Mouse (Mus musculus) heart, postnatal 14 days (tissue): Measurements from ENCODE around the gene Ccnc. TPM values are rescaled to one million over a fixed set of nuclear protein-coding genes. Genes with fewer than 3 reads are reported as not detected.
"Not testable (repeated sequence)": the region's sequence is repeated elsewhere in the genome, so short reads cannot be mapped to it uniquely, and the experiment has no call there.

Experiments used
- DNase-seq, 2 experiments: peaks; one replicate each; pipeline ENCODE4 v3.0.0; 2021 to 2022
- intact Hi-C: fragments of 180-260 bp; cut with DNase I; formaldehyde crosslinking; loops from one replicate; pipeline ENCODE4 v1.15.1; 2025
- total RNA-seq, 2 experiments: library from RNA; stranded (reverse); gene quantifications; 2 replicates each; pipeline ENCODE4 v1.2.3; 2021

The Ccnc gene
- total RNA-seq, 2 experiments from 2014 or later = 13.7 to 17.2 TPM

DNA sequence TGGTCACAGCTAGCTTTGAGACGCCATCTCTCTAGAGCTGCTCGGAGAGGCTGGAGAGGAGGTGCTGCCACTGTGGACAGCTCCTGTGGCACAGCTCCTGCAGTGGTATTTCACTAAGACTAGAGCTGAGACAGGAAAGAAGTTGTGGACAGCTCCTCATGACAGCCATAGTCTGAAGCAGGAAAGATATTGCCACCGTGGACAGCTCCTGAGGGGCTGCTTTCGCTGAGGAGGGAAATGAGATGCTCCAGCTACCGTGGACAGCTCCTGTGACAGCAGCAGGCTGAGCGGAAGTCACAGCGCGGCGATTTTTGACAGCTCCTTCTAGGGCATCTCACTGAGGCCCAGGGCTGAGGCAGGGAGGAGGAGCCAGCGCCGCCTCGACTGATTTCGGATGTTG lies 15.4 kb upstream of the Ccnc start:
- intact Hi-C loops = no loop called here
- peak; percentile 81 to 90 for DNase-seq

DNA sequence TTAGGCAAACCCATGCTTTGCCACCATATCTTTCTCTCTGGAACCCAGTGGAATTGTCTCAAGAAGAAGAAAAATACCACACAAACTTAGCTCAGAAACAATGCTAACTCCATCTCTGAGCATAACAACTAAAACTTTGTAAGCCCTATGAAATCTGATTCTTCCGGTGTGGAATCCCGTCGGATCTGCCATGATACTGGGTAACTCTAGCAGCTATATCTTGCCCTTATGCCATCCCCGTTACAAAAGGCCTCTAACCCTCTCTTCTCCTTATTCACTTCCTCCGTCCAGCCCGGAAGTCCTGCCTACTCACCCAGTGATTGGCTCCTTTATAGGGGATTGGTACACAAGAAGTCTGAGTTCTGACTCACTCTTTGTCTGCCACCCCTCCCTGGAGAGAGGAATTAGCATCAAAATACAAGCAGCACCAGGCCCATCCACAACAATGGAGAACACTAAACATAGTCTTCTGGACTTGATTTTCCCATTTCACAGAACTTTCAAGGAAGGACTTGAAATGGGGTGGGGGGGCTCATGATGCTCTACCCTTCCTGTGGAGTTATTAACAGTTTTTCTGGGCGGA lies 4.7 kb upstream of the Ccnc start:
- no peak for DNase-seq
- intact Hi-C loops = no loop called here

DNA sequence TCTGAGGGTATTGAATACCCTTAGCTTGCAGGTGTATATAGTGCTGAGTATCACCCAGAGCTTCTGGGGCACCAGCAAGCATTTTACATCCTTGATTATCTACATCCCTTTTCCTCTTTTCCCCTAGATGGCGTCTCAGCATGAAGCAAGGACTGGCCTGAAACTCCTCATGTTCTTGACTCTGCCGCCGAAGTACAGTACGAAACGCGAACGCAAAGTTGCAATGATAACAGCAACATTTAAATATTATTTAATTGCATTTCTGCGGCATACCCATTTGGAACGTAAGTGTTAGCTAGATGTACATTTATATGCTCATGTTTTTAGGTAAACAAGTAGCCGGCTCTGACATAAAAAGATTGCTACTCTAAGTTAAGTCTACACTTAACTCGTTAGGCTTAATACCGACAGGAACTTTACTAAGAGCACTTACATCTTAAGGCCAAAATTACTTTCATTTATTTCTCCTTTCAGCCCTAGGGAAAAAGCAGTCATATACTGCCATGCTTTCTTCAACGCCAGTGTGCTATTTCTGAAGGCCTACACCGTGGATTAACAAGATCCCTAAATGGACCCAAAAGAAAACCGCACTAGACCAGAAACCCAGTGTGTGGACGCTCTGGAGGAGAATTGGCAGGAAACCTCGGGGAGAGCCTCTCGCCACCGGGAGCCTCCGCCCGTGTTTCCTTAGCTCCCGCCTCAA lies 438 bp upstream of the Ccnc start:
- intact Hi-C loops = loop anchor here (5.0 kb wide), 2 partner anchors 50 to 85 kb away; no protein-coding TSS in a partner anchor
- peak; percentile 9 to 33 for DNase-seq

DNA sequence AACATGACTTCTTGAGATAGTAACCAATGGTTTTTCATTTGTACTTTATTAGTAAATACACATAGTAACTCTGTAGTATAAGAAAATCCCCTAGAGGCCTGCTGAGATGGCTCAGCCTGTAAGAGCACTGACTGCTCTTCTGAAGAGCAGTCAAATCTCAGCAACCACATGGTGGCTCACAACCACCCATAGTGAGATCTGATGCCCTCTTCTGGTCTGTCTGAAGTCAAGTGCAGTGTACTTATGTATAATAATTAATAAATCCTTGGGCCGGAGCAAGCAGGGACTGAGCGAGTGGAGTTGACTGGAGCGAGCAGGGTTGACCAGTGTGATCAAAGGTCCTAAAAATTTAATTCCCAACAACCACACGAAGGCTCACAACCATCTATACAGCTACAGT lies 11.7 kb downstream of the Ccnc start:
- no peak for DNase-seq
- intact Hi-C loops = no loop called here

DNA sequence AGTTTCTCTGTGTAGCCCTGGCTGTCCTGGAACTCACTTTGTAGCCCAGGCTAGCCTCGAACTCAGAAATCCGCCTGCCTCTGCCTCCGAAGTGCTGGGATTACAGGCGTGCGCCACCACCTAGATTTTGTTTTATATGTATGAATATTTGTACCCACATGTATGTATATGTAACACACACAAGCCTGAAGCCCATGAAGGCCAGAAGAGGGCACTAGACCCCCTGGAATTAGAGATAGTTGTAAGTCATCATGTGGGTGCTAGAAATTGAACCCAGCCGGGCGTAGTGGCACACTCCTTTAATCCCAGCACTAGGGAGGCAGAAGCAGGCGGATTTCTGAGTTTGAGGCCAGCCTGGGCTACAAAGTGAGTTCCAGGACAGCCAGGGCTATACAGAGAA lies 16.6 kb downstream of the Ccnc start:
- DNase-seq, intact Hi-C loops: not testable (repeated sequence)

DNA sequence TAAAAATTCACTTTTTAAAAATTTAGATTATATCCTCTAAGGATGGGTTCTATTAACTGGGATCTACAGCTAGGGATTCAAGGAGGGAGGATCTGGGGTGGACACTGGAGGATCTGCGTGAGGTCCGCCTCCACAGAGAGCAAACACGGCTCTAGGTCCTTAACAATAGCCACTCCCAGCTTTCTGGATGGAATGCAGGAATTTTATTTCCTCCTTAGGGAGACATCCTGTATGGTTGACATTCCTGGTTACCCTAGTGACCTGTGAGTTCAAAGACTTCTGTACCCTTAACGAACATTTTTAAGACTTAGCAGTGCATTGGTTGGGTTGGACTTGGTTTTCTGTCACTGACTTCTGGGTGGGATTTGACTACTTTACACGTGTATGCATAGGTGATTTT lies 18.2 kb downstream of the Ccnc start:
- intact Hi-C loops = no loop called here
- no peak for DNase-seq

DNA sequence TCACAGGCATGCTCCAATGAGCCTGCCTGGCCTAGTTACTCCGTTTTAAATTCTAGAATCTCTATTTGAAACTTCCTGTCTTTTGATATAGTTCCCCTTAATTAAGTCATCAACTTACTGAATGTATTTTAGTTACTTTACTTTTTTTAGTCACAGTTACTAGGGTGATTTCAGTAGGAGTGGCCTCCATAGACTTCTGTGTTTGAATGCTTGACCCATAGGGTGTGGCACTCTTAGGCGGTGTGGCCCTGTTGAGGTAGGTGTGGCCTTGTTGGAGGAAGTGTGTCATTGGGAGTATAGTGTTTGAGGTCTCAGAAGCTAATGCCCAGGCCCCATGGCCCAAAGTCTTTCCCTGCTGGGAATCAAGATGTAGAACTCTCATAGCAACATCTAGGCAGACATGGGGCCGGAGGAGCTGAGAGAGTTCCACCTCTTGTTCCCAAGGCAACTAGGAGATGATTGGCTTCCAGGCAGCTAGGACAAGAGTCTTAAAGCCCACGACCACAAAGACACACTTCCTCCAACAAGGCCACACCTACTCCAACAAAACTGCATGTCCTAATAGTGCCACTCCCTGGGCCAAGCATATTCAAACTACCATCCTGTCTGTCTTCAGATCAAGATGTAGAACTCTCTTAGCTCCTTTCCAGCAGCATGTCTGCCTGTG lies 27.8 kb downstream of the Ccnc start:
- intact Hi-C loops = no loop called here
- no peak for DNase-seq

DNA sequence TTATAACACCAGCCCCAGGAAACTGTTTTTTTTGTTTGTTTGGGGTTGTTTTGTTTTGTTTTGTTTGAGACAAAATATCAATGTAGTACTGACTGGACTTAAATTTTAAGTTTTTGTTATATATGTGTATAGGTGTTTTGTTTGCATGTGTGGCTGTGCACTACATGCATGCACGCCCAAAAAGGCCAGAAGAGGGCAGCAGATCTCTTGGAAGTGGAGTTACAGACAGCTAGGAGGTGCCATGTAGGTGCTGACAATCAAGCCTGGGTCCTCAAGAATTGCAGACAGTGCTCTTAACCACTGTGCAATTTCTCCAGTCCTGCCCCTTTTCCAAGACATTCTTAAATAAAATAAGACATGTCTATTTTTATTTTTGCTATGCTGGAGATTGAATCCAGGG lies 31.4 kb downstream of the Ccnc start:
- intact Hi-C loops = no loop called here
- DNase-seq = no peak

DNA sequence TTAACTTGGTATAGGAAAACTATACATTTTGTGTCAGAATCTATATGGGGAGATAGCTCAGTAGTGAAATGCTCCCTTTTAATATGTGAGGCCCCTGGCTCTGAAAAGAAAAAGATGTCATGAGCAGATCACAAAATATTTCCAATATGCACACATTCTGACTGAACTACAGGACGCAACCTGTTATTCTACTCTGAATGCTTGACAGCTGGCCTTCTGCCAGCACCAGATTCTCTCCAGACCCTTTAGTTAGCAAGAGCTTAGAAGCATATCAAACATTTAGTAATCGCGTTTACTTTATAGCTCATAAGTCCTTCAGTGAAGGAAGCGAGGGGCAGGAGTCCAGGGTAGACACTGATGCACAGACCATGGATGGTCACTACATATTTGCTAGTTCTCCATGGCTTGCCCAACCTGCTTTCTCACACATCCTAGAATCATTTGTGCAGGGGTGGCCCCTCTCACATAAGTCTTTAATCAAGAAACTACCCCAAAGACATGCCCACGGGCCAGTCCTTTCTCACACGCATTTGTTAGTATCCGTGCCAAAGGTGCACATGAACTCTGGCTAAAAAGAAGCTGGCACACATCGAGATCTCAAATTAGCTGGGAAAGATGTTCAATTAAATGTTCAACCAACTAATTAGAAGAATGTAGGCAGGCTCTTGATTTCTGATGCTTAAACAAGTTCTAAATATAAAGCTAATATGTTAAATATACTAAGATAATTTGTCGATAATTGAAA lies 34.1 kb downstream of the Ccnc start:
- intact Hi-C loops = no loop called here
- DNase-seq = no peak

DNA sequence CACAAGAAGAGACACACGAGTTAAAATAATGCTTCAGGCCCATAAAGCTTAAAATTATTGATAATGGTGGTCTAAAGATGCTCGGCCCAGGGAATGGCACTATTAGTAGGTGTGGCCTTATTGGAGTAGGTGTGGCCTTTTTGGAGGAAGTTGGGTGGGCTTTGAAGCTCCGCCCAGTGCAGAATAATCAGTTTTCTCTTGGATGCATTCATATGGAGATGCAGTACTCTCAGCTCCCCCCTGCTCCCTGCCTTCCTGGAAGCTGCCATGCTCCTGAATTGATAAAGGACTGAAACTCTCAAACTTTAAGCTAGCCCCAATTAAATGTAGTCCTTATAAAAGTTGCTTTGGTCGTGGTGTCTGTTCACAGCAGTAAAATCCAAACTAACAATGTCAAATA lies 36.3 kb downstream of the Ccnc start:
- intact Hi-C loops = no loop called here
- DNase-seq = no peak

DNA sequence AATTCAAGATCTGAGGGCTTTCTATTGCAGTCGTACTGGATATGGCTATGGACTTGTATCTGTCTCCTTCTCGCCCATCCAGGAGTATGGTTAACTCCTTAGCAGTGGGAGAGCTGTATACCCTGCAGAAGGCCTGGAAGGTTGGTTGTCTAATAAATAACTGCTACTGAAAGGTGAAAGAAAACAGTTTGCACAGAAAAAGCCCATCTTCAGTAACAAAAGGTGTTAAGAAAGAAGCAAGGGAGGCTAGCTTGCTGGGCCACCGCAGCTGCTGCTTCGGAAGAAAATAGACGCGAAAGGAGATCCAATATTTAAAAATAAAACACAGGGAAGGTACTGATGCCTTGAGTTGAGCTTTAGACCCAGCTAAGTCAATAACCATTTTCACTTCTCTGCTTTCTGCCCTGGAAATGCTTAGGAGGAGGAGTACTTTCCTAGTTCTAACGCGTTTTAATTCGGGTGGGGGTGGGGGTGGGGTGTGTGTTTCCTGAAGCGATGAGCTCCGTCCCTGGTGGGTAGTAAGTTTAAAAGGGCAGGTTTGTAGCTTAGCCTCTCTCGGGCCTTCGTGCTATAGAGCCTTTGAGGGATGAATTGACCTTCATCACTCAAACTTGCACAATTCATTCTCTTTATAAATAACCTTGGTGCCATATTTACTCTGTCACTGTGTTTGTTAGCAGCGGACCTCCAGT lies 38.8 kb downstream of the Ccnc start:
- DNase-seq = no peak

DNA sequence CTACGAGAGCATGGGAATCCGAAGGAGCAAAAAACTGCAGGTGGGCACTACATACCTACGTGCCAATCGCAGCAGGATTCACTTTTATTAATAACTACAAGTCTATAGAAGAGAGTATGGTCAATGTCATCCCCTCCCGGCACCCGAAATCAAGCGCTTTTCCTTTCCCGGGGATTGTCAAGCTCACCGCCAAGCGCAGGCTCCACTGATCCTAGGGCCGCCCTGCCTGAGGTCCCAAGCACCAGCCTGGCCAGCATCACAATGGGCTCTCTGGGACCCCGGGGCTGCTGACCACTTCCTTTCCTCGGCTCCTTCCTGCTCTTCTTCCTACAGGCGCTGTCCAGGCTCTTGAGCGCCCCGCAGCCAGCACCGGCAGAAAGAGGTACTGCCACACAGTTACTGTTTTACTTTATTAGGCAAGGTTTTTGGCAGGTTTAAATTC lies 39.4 kb downstream of the Ccnc start, which contains the start of the genes Usp45 and Tstd3:
Gene Usp45 (plus strand): TSS at position 294 of the 442 bp plus-strand sequence.
Gene Tstd3 (minus strand): TSS at position 350 of the 442 bp plus-strand sequence.
- DNase-seq = peak; percentile 76 to 82
- intact Hi-C loops = no loop called here

More for the DNA sequence above, 38.8 kb downstream of the Ccnc start:
- intact Hi-C loops = no loop called here

DNA sequence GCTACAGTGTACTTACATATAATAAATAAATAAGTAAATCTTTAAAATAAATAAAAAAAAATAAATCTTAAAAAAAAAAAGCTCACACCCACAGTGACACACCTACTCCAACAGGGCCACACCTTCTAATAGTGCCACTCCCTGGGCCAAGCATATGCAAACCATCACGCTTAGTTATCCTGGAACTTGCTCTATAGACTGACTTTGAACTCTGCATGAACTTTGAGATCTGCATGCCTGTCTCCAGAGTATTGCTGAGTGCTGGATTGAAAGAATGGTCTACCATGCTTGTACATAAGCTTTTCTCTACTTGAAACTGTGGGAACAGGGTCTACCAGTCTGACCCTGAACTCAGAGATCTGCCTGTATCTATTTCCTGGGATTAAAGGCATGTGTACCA lies 43.6 kb downstream of the Ccnc start:
- no peak for DNase-seq
- intact Hi-C loops = no loop called here

DNA sequence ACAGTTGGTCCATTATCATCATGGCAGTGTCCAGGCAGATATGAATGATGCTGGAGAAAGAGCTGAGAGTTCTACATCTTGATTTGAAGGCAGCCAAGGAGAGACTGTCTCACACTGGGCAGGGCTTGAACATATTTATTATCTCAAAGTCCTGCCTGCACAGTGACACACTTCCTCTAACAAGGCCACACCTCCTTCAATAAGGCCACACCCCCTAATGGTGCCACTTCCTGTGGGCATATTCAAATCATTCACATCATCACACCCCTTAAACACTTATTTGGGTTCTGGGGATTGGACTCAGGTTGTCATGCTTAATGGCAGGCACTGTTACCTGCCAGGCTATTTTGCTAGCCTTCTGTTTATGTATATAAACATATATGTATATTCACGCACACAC lies 44.8 kb downstream of the Ccnc start:
- intact Hi-C loops = no loop called here
- no peak for DNase-seq

DNA sequence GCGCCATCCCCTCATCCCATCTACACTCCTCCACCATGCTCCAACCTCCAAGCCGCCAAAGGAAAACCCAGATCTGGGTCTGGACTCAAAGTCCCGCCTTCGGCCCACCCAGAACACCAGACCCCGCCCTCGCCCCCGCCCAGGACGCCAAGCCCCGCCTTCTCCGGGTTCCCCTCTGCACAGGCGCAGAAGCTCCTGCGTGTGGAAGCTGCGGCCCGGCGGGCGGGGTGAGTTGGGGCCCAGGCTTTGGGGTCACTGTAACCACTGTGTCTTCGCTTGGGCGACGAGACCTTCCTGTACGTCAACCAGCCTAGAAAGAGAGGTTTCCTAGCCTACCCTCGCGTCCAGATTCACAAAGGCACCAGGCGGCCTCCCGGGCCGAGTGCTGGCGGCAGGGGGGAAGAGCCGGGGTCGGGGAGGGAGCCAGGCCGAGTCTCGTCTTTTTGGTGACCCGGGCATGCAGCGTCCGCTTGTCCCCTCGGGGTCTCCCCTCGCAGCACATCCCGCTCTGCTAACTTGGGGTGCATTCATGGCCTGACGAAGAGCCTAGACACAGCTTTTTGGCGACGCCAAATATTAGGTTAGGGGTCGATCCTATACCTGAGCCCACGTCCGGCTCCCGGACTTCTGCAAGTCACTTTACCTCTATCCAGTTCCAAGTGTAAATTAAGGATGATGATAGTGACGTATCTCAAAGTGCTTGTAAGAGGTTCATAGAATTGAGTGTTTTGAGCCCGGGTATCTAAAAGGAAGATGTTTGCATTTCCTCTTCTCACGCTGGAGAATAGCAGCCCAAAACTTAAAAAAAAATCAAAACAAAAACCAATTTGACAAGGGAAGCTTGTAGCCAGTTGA lies 48.8 kb downstream of the Ccnc start:
- intact Hi-C loops = loop anchor here (5.0 kb wide), 1 partner anchor 49 kb away; the partner anchor contains the start of gene Ccnc
- peak; percentile 93 to 94 for DNase-seq

DNA sequence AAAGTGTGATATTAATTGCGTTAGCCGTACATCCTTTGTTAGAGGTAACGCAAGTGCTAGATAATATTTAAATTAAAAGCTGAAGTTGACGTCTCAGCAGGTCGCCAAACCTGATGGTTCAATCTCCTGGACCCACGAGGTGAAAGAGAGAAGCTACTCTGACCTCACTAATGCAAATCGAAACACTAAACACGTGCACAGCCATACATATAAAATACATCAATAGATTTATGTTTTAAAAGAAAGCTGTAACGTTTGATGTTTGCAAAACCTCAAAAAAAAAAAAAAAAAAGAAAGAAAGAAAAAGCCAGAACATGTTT lies 49.4 kb downstream of the Ccnc start:
- no peak for DNase-seq
- intact Hi-C loops = loop anchor here (5.0 kb wide), 1 partner anchor 50 kb away; the partner anchor contains the start of gene Ccnc

DNA sequence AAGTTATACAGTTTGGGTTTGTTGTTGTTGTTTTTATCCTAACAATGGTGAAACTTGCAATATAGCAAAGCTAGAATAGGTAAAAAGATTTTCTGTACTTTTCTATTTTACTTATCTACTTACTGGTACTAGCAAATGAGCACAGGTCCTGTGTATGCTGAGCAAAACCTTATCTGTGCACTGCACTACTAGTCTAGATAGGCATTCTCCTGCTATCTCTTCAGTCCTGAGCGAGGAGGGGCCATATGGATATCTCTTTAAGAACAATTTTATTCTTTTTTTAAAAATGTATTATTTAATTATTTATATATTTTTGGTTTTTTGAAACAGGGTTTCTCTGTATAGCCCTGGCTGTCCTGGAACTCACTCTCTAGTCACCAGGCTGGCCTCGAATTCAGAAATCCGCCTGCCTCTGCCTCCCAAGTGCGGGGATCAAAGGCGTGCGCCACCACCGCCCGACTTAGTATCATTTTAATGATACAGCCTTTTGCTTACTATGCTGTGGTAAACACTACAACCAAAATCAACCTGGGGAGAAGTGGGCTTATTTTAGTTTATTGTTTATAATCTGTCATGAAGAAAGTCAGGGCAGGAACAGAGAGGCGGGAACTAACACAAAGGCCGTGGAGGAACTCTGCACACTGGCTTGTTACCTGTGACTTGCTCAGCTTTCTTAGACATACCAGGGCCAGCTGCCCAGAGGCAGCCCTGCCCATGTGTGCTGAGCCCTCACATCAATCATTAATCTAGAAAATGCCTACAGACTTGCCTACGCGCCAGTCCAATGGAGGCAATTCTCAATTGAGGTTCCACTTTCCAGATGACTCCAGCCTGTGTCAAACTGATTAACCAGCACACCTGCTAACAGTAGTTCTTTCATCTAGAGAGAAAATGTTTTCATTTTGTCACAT lies 53.6 kb downstream of the Ccnc start:
- no peak for DNase-seq
- intact Hi-C loops = no loop called here

DNA sequence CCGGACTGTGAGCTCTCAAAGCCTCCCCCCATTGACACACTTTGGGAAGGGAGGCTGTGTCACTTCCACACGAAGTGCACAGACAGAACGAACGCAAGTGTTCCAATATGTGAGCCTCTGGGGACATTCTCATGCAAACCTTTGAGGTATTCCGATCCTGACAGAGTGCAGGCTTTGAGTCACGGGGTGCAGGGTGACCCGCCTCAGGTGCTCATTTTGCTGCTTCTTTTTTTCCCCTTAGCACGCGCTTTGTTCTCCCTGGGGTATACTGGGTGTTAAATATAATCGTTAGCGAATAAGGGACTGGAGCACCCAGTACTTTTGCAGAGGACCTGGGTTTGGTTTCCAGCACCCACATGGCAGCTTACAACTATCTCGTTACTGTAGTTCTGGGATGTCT lies 58.8 kb downstream of the Ccnc start:
- no peak for DNase-seq
- intact Hi-C loops = no loop called here
